ENCODE assay signal across 30 mouse cellular contexts in genomic region chr2:180392298-180392697, GRCm38 (mm10). TPM values are rescaled to one million over a fixed set of nuclear protein-coding genes. Genes with fewer than 3 reads are reported as not detected.
DNase-seq lines count a peak whose midpoint lies in the region; ATAC-seq lines count a peak whose summit lies in the region.
"Had no signal": no experiment of that assay in that cellular context is flagged by ENCODE, and none has a peak within 500 bp of the region (broad histone marks: within the 10 kb centered on the region; RNA-seq: fewer than 3 reads in every experiment).

No protein-coding gene starts in this region.

- H3K4me1 ChIP-seq in heart, embryonic 11.5 days (ENCODE audit: control insufficient read depth, insufficient read depth, low read length) = peaks cover 53% of the 10 kb centered on the region
- H3K4me1 ChIP-seq in heart, embryonic 13.5 days = peaks cover 70% of the 10 kb centered on the region
- no peaks in the 10 kb centered on the region for H3K4me1 ChIP-seq in forebrain, embryonic 15.5 days
- H3K4me1 ChIP-seq: forebrain, embryonic 13.5 days; midbrain, embryonic 15.5 days; neural tube, embryonic 12.5 days had no signal

- peaks cover 4% of the 10 kb centered on the region; the same call in 1 of the 2 replicates for H3K27me3 ChIP-seq in heart, embryonic 11.5 days (ENCODE audit: control insufficient read depth, insufficient read depth, low read length)
- H3K27me3 ChIP-seq in heart, embryonic 13.5 days (replicated peaks) = peaks cover 14% of the 10 kb centered on the region
- peaks cover 18% of the 10 kb centered on the region for H3K27me3 ChIP-seq in forebrain, embryonic 15.5 days

- 84% methylated on average over 6 of the region's 6 CpGs for WGBS in heart, embryonic 11.5 days (ENCODE audit: insufficient replicate concordance)
- WGBS in heart, embryonic 13.5 days = 63% methylated on average over 6 of the region's 6 CpGs
- WGBS in forebrain, embryonic 15.5 days = 85% methylated on average over 6 of the region's 6 CpGs

- H3K4me2 ChIP-seq in heart, embryonic 11.5 days = peak overlapping the region; percentile 45
- peak overlapping the region; percentile 88 for H3K4me2 ChIP-seq in heart, embryonic 13.5 days
- no peak overlapping the region for H3K4me2 ChIP-seq in forebrain, embryonic 15.5 days (replicated peaks)
- H3K4me2 ChIP-seq: forebrain, embryonic 13.5 days; hindbrain, embryonic 14.5 days; midbrain, embryonic 15.5 days; neural tube, embryonic 12.5 days had no signal

- intact Hi-C loops in heart, postnatal 10 days (cut with DNase I) = no loop called here

- no peak for ATAC-seq in heart, embryonic 11.5 days (replicated peaks; ENCODE audit: insufficient number of reproducible peaks, low FRiP score, low TSS enrichment)
- ATAC-seq in heart, embryonic 13.5 days (ENCODE audit: extremely low read depth, insufficient number of reproducible peaks, low FRiP score, low TSS enrichment) = no peak
- no peak for ATAC-seq in forebrain, embryonic 15.5 days (replicated peaks)
- ATAC-seq: CD4-positive, CD25-positive, alpha-beta regulatory T cell, adult 4 months; forebrain, embryonic 13.5 days; intestine, postnatal 0 days; midbrain, embryonic 15.5 days had no signal

- H3K9ac ChIP-seq in heart, embryonic 11.5 days (ENCODE audit: low read depth, low read length) = peak overlapping the region; percentile 64
- peak overlapping the region; percentile 99 for H3K9ac ChIP-seq in heart, embryonic 13.5 days
- H3K9ac ChIP-seq in forebrain, embryonic 15.5 days (replicated peaks) = no peak overlapping the region
- H3K9ac ChIP-seq: forebrain, embryonic 13.5 days; hindbrain, embryonic 14.5 days; liver, embryonic 14.5 days; midbrain, embryonic 15.5 days; neural tube, embryonic 12.5 days had no signal

- H3K27ac ChIP-seq in heart, embryonic 11.5 days (ENCODE audit: low read depth, low read length) = peak overlapping the region; percentile 78
- peak overlapping the region; percentile 91 for H3K27ac ChIP-seq in heart, embryonic 13.5 days (replicated peaks)
- H3K27ac ChIP-seq in forebrain, embryonic 15.5 days (replicated peaks) = no peak overlapping the region
- H3K27ac ChIP-seq: forebrain, embryonic 13.5 days; hindbrain, embryonic 14.5 days; liver, embryonic 14.5 days; macrophage; midbrain, embryonic 15.5 days; neural tube, embryonic 12.5 days had no signal

- H3K36me3 ChIP-seq in heart, embryonic 11.5 days (ENCODE audit: control insufficient read depth, insufficient read depth, low read length) = no peaks in the 10 kb centered on the region
- peaks cover 63% of the 10 kb centered on the region for H3K36me3 ChIP-seq in heart, embryonic 13.5 days
- no peaks in the 10 kb centered on the region for H3K36me3 ChIP-seq in forebrain, embryonic 15.5 days
- H3K36me3 ChIP-seq: midbrain, embryonic 15.5 days; neural tube, embryonic 12.5 days had no signal

- peak overlapping the region; percentile 21 for H3K4me3 ChIP-seq in heart, embryonic 11.5 days (ENCODE audit: low read depth, low read length)
- peak overlapping the region; percentile 85 for H3K4me3 ChIP-seq in heart, embryonic 13.5 days
- no peak overlapping the region for H3K4me3 ChIP-seq in forebrain, embryonic 15.5 days
- H3K4me3 ChIP-seq: forebrain, embryonic 13.5 days; midbrain, embryonic 15.5 days; neural tube, embryonic 12.5 days had no signal

- H3K9me3 ChIP-seq in heart, embryonic 11.5 days (replicated peaks; ENCODE audit: control insufficient read depth, low read length) = no peaks in the 10 kb centered on the region
- H3K9me3 ChIP-seq in heart, embryonic 13.5 days = no peaks in the 10 kb centered on the region
- H3K9me3 ChIP-seq in forebrain, embryonic 15.5 days = no peaks in the 10 kb centered on the region
- H3K9me3 ChIP-seq: forebrain, embryonic 13.5 days; midbrain, embryonic 15.5 days; neural tube, embryonic 12.5 days had no signal

- no peak for DNase-seq in heart, adult 11 months
- peak; percentile 42 to 44 for DNase-seq in heart, postnatal 10 days
- DNase-seq in ovary, postnatal 14 days (ENCODE audit: low spot score) = no peak
- DNase-seq in embryo, embryonic 10 days (ENCODE audit: low spot score) = no peak
- DNase-seq: adrenal gland, adult 8-10 months; cerebellum, adult 8-10 months; cerebellum, postnatal 25 days; kidney, adult 9 months; kidney, postnatal 14 days; layer of hippocampus, adult 9-11 months; liver; lung, adult 2 months; lung, postnatal 10 days; right cerebral cortex, postnatal 4 days; thymus, postnatal 4 days had no signal

RNA-seq across cellular contexts. Expression of gene Gata5, which starts 57.8 kb away (rescaled TPM):
- polyA plus RNA-seq in heart, embryonic 11.5 days (2014; fragmentation: Nextera tagmentation; extraction: Ambion mirVana) = 25.7 and 28.0 TPM in 2 replicates
- polyA plus RNA-seq in heart, embryonic 13.5 days (2015; fragmentation: Nextera tagmentation; extraction: Ambion mirVana) = 11.8 and 14.7 TPM in 2 replicates
- 1 to 10 TPM; 1.0 to 1.2 TPM for total RNA-seq in heart, postnatal 10 days (2021)
- not detected in 2 replicates for polyA plus RNA-seq in forebrain, embryonic 15.5 days (2015; fragmentation: Nextera tagmentation; extraction: Ambion mirVana)
- total RNA-seq: gastrocnemius, postnatal 36 days; left cerebral cortex, postnatal 14 days; megakaryocyte-erythroid progenitor cell, adult 5-6 weeks had no signal
- polyA plus RNA-seq: CD4-positive, CD25-positive, alpha-beta regulatory T cell, adult 4 months; forebrain, embryonic 13.5 days; macrophage; midbrain, embryonic 15.5 days; neural tube, embryonic 12.5 days; thymus, postnatal 0 days had no signal

Comparison
In these comparisons a context has a peak if more than half of its experiments do, and no peak if none do; other contexts are left out.
1. DNase-seq: peak in heart, postnatal 10 days (2 of 2); none in heart, adult 11 months (single experiment), ovary, postnatal 14 days (single experiment) and embryo, embryonic 10 days (single experiment).
2. RNA of gene Gata5, which starts 57.8 kb away (polyA plus RNA-seq): 25.7 to 28.0 TPM in heart, embryonic 11.5 days and 11.8 to 14.7 TPM in heart, embryonic 13.5 days; not detected in forebrain, embryonic 15.5 days; every median in the first group is over 10 times any median in the second.